Mouse (Mus musculus): ENCODE results near the gene Skap1.

GRCm38 (mm10) chr11:96711670-96712069 lies 247.3 kb downstream of the Skap1 start:
- TF ChIP-seq GATA1 (IDR thresholded peaks at IDR 0.05; ENCODE audit: borderline replicate concordance, low read length) (no peak), FLI1 (IDR thresholded peaks at IDR 0.05; ENCODE audit: low read length) (no peak)

Measured in megakaryocyte, embryonic 14.5 days (primary cell).